Mouse (Mus musculus) skeletal muscle tissue, adult 2 months (tissue): ENCODE data around the gene Cnnm1.

Experiments used
- DNase-seq: peaks from one replicate; pipeline ENCODE4 v3.0.0-alpha.2; 2012; ENCODE audit warnings: low read depth, low spot score

Gene Cnnm1

GRCm38 (mm10) chr19:43535372-43535771 is 95.1 kb downstream of the Cnnm1 start:
- DNase-seq: no peak

- DNase-seq: no peak
Observed at GRCm38 (mm10) chr19:43546337-43547117, 106.3 kb downstream of the Cnnm1 start.
